9 mouse cellular contexts compared by ENCODE assay signal in the genomic region with DNA sequence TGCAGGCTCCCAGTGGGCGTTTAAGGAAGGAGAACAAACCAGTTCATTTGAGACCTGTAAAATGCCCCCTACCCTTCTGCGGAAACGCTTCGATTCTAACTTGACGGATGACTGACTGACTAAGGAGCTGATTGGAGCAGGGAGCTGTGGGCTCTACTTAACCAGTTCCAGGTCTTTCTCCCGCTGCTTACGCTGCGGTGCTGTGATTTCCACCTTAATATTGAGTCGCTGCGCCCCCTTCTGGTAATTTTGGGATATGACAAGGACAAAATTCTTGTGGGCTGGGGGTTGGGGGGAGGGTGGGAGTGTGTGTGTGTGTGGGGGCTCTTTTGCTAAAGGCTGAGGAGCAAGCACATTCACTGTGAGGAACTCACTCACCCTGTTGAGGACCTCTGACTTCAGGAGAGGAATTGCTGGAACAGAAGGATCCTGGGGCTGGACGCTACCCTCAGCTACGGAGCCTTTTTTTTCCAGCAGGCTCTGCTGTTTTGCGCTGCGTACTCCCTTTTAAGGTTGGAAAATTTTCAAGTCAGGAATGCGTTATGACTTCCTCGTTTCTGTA. TPM values are rescaled to one million over a fixed set of nuclear protein-coding genes. Genes with fewer than 3 reads are reported as not detected.
DNase-seq lines count a peak whose midpoint lies in the region; ATAC-seq lines count a peak whose summit lies in the region.
"Had no signal": no experiment of that assay in that cellular context is flagged by ENCODE, and none has a peak within 500 bp of the region (broad histone marks: within the 10 kb centered on the region; RNA-seq: fewer than 3 reads in every experiment).

No protein-coding gene starts in this region.

- peak overlapping the region; percentile 33 for H3K4me2 ChIP-seq in intestine, embryonic 14.5 days (ENCODE audit: low read length)
- H3K4me2 ChIP-seq in limb, embryonic 15.5 days: peak overlapping the region; percentile 38

- no peaks in the 10 kb centered on the region for H3K9me3 ChIP-seq in intestine, embryonic 14.5 days (ENCODE audit: control insufficient read depth, low read length)
- H3K9me3 ChIP-seq in limb, embryonic 15.5 days: no peaks in the 10 kb centered on the region

- H3K4me3 ChIP-seq in intestine, embryonic 14.5 days (ENCODE audit: low read depth, low read length): no peak overlapping the region
- peak overlapping the region; percentile 20; the same call in 1 of the 2 replicates for H3K4me3 ChIP-seq in limb, embryonic 15.5 days
- H3K4me3 ChIP-seq: erythroblast, embryonic 14.5 days had no signal

- WGBS in intestine, embryonic 14.5 days: 24% methylated on average over 16 of the region's 16 CpGs
- 17% methylated on average over 16 of the region's 16 CpGs for WGBS in limb, embryonic 15.5 days

- H3K27ac ChIP-seq in intestine, embryonic 14.5 days (ENCODE audit: low read depth): no peak overlapping the region
- no peak overlapping the region for H3K27ac ChIP-seq in limb, embryonic 15.5 days

- H3K27me3 ChIP-seq in intestine, embryonic 14.5 days (replicated peaks; ENCODE audit: control insufficient read depth, insufficient read depth, low read length): no peaks in the 10 kb centered on the region
- H3K27me3 ChIP-seq in limb, embryonic 15.5 days: no peaks in the 10 kb centered on the region

- 0 out of 2 replicates have a peak overlapping the region, but pooled peaks have one; percentile 7 for H3K9ac ChIP-seq in intestine, embryonic 14.5 days (ENCODE audit: low read length)
- no peak overlapping the region for H3K9ac ChIP-seq in limb, embryonic 15.5 days

- H3K36me3 ChIP-seq in intestine, embryonic 14.5 days (ENCODE audit: control insufficient read depth, insufficient read depth, low read length): no peaks in the 10 kb centered on the region
- no peaks in the 10 kb centered on the region for H3K36me3 ChIP-seq in limb, embryonic 15.5 days

- peaks cover 7% of the 10 kb centered on the region for H3K4me1 ChIP-seq in intestine, embryonic 14.5 days (replicated peaks; ENCODE audit: control insufficient read depth, insufficient read depth, low read length)
- H3K4me1 ChIP-seq in limb, embryonic 15.5 days: peaks cover 21% of the 10 kb centered on the region

- ATAC-seq in intestine, embryonic 14.5 days (replicated peaks; ENCODE audit: low FRiP score, low TSS enrichment, low read depth): peak; percentile 56
- ATAC-seq in limb, embryonic 15.5 days (ENCODE audit: insufficient number of reproducible peaks, low FRiP score, low TSS enrichment, low read depth): peak; percentile 71; the same call in 1 of the 2 replicates

- DNase-seq in 3134 (ENCODE audit: extremely low read depth, insufficient read length, low spot score) (peak; percentile 58), MEL-GATA-1-ER (ENCODE audit: extremely low read depth, low read depth) (peak; percentile 43)
- peak; percentile 83 to 87 for DNase-seq in cerebellum, postnatal 10 days
- peak; percentile 65 for DNase-seq in gastrocnemius, postnatal 10 days
- DNase-seq in intestine, embryonic 14.5 days (ENCODE audit: low spot score): peak; percentile 83
- DNase-seq in naive thymus-derived CD4-positive, alpha-beta T cell, adult 2 months (ENCODE audit: low read depth): peak; percentile 88
- peak; percentile 39 to 44 for DNase-seq in thymus, postnatal 36 days

RNA-seq across cellular contexts. Expression of gene Fos, which starts 18.5 kb away (rescaled TPM):
- total RNA-seq in gastrocnemius, postnatal 10 days (2021): 10 to 100 TPM in 1 of 2 experiments, 1 to 10 TPM in 1; 4.3 to 15.2 TPM
- 2.7 TPM in 2 replicates for polyA plus RNA-seq in intestine, embryonic 14.5 days (2014; fragmentation: Nextera tagmentation; extraction: Ambion mirVana)
- polyA plus RNA-seq in limb, embryonic 15.5 days (2015; fragmentation: Nextera tagmentation; extraction: Ambion mirVana): 38.8 and 48.3 TPM in 2 replicates

Comparison
In these comparisons a context has a peak if more than half of its experiments do, and no peak if none do; other contexts are left out.
1. RNA of gene Fos, which starts 18.5 kb away (polyA plus RNA-seq): 38.8 to 48.3 TPM in limb, embryonic 15.5 days; 2.7 TPM in intestine, embryonic 14.5 days; every median in the first group is over 10 times any median in the second.
2. Peak in every context shown above with its lines, with median percentiles within 50 percentile points of each other: DNase-seq.